Mouse (Mus musculus): ENCODE measurements at regions not wholly inside any gene's neighbourhood (a gene's known extent, or its start where the extent isn't known, plus 50 kb on each side); places are given as distances from the start of the nearest gene placed in this dataset.

DNA sequence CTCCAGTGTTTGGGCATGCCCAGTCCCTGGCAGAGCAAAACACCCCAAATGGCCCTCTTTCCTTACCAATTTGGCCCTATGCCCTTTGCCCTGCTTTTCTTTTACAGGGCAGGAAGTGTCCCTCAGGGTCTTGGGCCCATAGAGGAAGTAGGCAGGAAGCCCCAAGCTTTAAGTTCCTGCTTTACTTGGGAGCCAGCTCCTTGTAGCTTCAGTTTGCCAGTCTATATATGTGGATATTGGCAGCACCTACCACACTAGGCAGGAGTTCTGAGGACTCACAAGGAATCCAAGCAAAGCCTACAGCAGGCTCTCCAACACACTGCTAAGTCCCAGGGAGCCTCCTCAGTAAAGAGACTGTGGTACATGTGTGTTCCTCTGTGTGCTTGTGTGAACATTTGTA, 84.2 kb downstream of the Cstad start:
- TF ChIP-seq POLR2A (IDR thresholded peaks at IDR 0.05; ENCODE audit: borderline replicate concordance, extremely low read depth, low read depth, low read length): no peak
- no peak for TF ChIP-seq CTCF (IDR thresholded peaks at IDR 0.05; ENCODE audit: insufficient read depth, low read length)
